Mouse (Mus musculus): ENCODE data around the gene Dnhd1. TPM values are rescaled to one million over a fixed set of nuclear protein-coding genes. Genes with fewer than 3 reads are reported as not detected.
"Not testable (repeated sequence)": the region's sequence is repeated elsewhere in the genome, so short reads cannot be mapped to it uniquely, and the experiment has no call there.

The Dnhd1 gene
- polyA plus RNA-seq, 1 experiment from 2014 or later = 1.0 TPM

DNA sequence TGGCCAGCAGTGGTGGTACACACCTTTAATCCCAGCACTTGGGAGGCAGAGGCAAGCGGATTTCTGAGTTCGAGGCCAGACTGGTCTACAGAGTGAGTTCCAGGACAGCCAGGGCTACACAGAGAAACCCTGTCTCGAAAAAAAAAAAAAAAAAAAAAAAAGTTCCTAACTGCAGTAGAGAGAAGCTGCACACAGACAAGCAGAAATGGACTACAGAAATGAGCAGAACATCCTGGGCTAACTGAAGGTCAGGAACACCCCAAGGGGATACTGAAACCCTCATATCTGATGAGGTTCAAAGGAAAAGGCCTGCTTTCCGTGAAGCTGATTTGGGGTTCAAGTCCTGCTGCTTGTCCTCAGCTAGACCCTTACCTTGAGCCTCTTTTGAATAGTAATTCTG, 84.8 kb downstream of the Dnhd1 start:
- H3K9me3 ChIP-seq (ENCODE audit: control insufficient read depth, low read length); H3K27me3 ChIP-seq (replicated peaks; ENCODE audit: control insufficient read depth, insufficient read depth, low read length); ATAC-seq; H3K27ac ChIP-seq (ENCODE audit: low read length): not testable (repeated sequence)
- Histone ChIP-seq H3K4me3 (replicated peaks; ENCODE audit: low read length) (peak overlapping the region; percentile 83), H3K9ac (replicated peaks; ENCODE audit: low read depth, low read length) (peak overlapping the region; percentile 85; the same call in 1 of the 2 replicates), H3K4me2 (ENCODE audit: low read length) (peak overlapping the region; percentile 87), H3K36me3 (ENCODE audit: control insufficient read depth, insufficient read depth) (peaks cover 15% of the 10 kb centered on the region), H3K4me1 (replicated peaks; ENCODE audit: control insufficient read depth, insufficient read depth, low read length) (peaks cover 22% of the 10 kb centered on the region)
- WGBS = 53% methylated on average over 4 of the region's 4 CpGs

DNA sequence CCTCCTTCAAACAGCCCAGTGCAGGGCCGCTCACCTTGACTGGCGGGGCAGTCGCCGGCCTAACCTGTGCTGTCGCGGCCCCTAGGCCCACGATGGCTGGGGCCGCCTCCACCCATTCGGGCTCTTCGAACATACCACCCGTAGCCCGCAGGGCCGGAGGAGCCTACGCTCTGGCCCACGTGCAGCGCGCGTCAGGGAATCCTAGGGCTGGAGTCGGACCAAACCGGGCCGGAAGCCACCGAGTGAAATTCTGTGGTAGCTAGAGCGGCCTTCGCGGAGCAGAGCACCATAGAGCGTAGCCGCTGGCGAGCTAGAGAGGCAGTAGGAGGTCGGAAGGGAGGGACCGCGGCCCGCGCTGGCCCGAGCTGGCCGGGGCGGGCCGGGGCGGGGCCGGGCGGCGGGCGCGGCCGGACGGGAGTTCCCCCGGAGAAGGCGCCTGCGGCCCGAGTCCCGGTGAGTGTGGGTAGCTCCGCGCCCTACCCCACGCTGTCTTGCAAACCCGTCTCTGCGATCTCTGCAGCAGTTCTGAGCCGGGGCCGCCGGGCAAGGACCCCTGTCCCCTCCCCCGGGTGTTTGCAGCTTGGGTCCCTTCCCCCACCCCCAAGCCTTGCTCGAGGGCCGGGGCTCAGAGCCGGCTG, 85.8 kb downstream of the Dnhd1 start, which contains the start of gene Ilk:
Gene Ilk (plus strand): TSS at position 329 of the 638 bp plus-strand sequence.
- H3K36me3 ChIP-seq (ENCODE audit: control insufficient read depth, insufficient read depth) = peaks cover 15% of the 10 kb centered on the region
- peaks cover 22% of the 10 kb centered on the region for H3K4me1 ChIP-seq (replicated peaks; ENCODE audit: control insufficient read depth, insufficient read depth, low read length)
- H3K9ac ChIP-seq (replicated peaks; ENCODE audit: low read depth, low read length) = peak within 1 kb of the TSS; percentile 85
- H3K9me3 ChIP-seq (ENCODE audit: control insufficient read depth, low read length) = no peaks in the 10 kb centered on the region
- WGBS = under 1% methylated on average over 59 of the region's 62 CpGs
- H3K27ac ChIP-seq (ENCODE audit: low read length) = peak within 1 kb of the TSS; percentile 62
- no peaks in the 10 kb centered on the region for H3K27me3 ChIP-seq (replicated peaks; ENCODE audit: control insufficient read depth, insufficient read depth, low read length)
- H3K4me2 ChIP-seq (ENCODE audit: low read length) = peak within 1 kb of the TSS; percentile 87
- ATAC-seq = peak; percentile 98
- peak within 1 kb of the TSS; percentile 83 for H3K4me3 ChIP-seq (replicated peaks; ENCODE audit: low read length)

DNA sequence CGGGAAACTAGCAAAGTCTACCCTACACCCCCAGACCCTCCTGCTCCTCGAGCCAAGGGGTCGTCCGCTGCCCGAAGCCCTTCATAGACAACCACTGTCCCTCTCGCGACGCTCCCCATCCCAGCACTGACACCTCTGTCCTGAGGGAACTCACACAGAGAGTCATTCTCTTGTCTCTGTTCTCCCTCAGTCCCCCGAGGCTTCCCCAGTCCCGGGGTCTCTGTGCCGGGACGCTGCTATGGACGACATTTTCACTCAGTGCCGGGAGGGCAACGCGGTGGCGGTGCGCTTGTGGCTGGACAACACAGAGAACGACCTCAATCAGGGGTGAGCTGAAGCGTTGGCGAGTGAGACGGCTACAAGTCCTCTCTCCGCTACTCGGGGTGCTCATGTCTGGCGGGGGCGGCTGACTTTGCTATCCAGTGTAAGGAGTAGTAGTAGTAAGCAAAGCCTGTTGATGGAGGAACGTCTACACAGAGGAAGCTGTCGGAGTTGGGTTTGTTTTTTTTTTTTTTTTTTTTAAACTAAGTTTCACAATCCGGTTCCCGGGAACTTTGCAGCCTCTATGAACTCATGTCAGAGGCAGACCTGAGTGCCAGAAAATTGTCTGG, 86.4 kb downstream of the Dnhd1 start, which contains the start of gene Rrp8:
Gene Rrp8 (minus strand): TSS at position 475 of the 611 bp plus-strand sequence.
- Histone ChIP-seq H3K4me2 (ENCODE audit: low read length) (peak within 1 kb of the TSS; percentile 87), H3K36me3 (ENCODE audit: control insufficient read depth, insufficient read depth) (peaks cover 11% of the 10 kb centered on the region), H3K4me3 (replicated peaks; ENCODE audit: low read length) (peak within 1 kb of the TSS; percentile 83), H3K27me3 (replicated peaks; ENCODE audit: control insufficient read depth, insufficient read depth, low read length) (no peaks in the 10 kb centered on the region), H3K9me3 (ENCODE audit: control insufficient read depth, low read length) (no peaks in the 10 kb centered on the region), H3K4me1 (replicated peaks; ENCODE audit: control insufficient read depth, insufficient read depth, low read length) (peaks cover 22% of the 10 kb centered on the region), H3K9ac (replicated peaks; ENCODE audit: low read depth, low read length) (peak within 1 kb of the TSS; percentile 85), H3K27ac (ENCODE audit: low read length) (peak within 1 kb of the TSS; percentile 62)
- under 1% methylated on average over 30 of the region's 30 CpGs for WGBS
- peak; percentile 5; the same call in 1 of the 2 replicates for ATAC-seq

DNA sequence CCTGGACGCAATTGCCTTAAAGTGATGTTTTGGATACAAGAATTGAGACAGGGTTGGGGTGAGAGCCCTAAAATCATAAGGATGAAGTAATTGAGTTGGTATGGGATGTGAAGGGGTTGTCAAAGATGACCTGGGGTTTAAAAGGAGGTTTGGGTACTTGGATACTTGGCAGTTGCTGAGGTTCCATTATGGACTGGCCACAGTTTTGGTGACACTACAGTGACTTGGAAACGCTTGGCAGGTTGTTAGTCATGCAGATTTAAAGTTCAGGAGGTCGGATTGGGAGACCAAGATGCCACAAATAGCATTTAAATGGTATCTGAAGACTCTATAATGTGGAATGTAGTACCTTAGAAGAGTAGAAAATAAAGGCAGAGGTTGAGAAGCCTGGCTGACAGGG, 87.0 kb downstream of the Dnhd1 start:
- no peak overlapping the region; the same call in 1 of the 2 replicates for H3K9ac ChIP-seq (replicated peaks; ENCODE audit: low read depth, low read length)
- ATAC-seq = no peak
- WGBS = 36% methylated on average over 3 of the region's 3 CpGs

DNA sequence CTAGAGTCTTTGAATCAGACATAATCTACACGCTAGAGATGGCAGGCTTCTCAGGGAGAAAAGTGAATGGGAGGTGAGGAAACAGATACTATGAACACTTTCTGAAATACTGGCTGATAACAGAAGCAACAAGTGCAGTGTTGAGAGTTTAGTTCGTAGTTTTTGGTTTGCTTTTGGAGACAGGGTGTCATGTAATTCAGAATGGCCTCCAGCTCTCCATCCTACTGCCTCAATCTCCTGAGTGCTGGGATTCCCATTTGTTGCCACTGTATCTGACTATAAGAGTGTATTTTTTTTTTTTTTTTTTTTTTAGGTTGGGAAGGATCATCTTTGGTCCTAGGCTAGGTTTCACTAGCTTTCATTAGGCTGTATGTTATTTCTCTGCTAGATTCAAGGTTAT, 87.7 kb downstream of the Dnhd1 start:
- 93% methylated on average over 2 of the region's 2 CpGs for WGBS

More for the DNA sequence above, 87.0 kb downstream of the Dnhd1 start:
- Histone ChIP-seq H3K27ac (ENCODE audit: low read length) (no peak overlapping the region), H3K9me3 (ENCODE audit: control insufficient read depth, low read length) (no peaks in the 10 kb centered on the region), H3K27me3 (replicated peaks; ENCODE audit: control insufficient read depth, insufficient read depth, low read length) (no peaks in the 10 kb centered on the region), H3K4me3 (replicated peaks; ENCODE audit: low read length) (peak overlapping the region; percentile 83), H3K4me1 (replicated peaks; ENCODE audit: control insufficient read depth, insufficient read depth, low read length) (peaks cover 22% of the 10 kb centered on the region), H3K36me3 (ENCODE audit: control insufficient read depth, insufficient read depth) (peaks cover 8% of the 10 kb centered on the region; the same call in 1 of the 2 replicates), H3K4me2 (ENCODE audit: low read length) (peak overlapping the region; percentile 87)

DNA sequence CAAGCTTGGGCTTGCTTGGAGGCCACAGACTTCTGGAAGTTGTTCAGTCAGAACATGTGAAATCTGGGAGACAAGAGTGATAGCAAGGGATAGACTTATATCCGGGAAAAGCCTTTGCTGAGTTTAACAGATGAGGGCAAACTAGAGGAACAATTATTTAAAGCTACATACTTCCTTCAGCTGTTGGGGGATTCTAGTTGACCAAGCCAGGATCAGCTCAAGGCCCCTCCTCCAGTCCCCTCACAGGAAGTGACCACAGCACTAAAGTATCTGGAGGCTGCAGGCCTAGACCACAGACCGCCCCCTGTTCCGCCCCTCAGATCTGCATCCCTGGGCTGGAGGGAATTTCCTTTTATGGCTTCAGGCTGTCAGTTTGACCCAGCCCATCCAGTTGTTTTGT, 88.3 kb downstream of the Dnhd1 start:
- WGBS = 39% methylated on average over 3 of the region's 3 CpGs
- Histone ChIP-seq H3K9ac (replicated peaks; ENCODE audit: low read depth, low read length) (no peak overlapping the region), H3K4me2 (ENCODE audit: low read length) (no peak overlapping the region), H3K36me3 (ENCODE audit: control insufficient read depth, insufficient read depth) (peaks cover 5% of the 10 kb centered on the region; the same call in 1 of the 2 replicates), H3K27ac (ENCODE audit: low read length) (peak overlapping the region; percentile 4; the same call in 1 of the 2 replicates), H3K4me3 (replicated peaks; ENCODE audit: low read length) (no peak overlapping the region), H3K27me3 (replicated peaks; ENCODE audit: control insufficient read depth, insufficient read depth, low read length) (no peaks in the 10 kb centered on the region), H3K9me3 (ENCODE audit: control insufficient read depth, low read length) (no peaks in the 10 kb centered on the region), H3K4me1 (replicated peaks; ENCODE audit: control insufficient read depth, insufficient read depth, low read length) (peaks cover 29% of the 10 kb centered on the region)
- no peak for ATAC-seq

More for the DNA sequence above, 87.7 kb downstream of the Dnhd1 start:
- Histone ChIP-seq H3K27ac (ENCODE audit: low read length) (no peak overlapping the region), H3K4me1 (replicated peaks; ENCODE audit: control insufficient read depth, insufficient read depth, low read length) (peaks cover 25% of the 10 kb centered on the region), H3K27me3 (replicated peaks; ENCODE audit: control insufficient read depth, insufficient read depth, low read length) (no peaks in the 10 kb centered on the region), H3K9me3 (ENCODE audit: control insufficient read depth, low read length) (no peaks in the 10 kb centered on the region), H3K36me3 (ENCODE audit: control insufficient read depth, insufficient read depth) (peaks cover 6% of the 10 kb centered on the region; the same call in 1 of the 2 replicates), H3K9ac (replicated peaks; ENCODE audit: low read depth, low read length) (no peak overlapping the region), H3K4me2 (ENCODE audit: low read length) (no peak overlapping the region), H3K4me3 (replicated peaks; ENCODE audit: low read length) (no peak overlapping the region)
- ATAC-seq = no peak

DNA sequence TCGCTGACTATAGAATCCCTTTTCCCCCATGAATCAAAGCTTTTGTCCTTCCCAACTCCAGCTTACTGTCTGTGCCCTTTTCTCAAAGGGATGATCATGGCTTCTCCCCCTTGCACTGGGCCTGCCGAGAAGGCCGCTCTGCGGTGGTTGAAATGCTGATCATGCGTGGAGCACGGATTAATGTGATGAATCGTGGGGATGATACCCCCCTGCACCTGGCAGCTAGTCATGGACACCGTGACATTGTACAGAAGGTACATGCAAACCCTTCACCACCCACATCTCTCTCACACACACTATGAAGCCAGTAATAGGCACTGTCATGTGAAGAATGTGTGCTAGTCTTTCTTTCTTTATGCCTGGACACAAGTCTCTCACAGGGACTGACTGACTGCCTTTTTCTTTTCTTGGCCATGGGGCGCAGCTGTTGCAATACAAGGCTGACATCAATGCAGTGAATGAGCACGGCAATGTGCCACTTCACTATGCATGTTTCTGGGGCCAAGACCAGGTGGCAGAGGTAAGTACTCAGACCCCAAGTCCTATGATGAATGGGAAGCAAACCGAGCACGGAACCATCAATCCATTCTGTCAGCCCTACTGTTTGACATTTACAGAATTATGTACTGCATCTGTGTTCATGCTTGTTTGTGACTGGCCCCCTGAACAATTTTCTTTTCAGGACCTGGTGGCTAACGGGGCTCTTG, 89.6 kb downstream of the Dnhd1 start:
- no peaks in the 10 kb centered on the region for H3K9me3 ChIP-seq (ENCODE audit: control insufficient read depth, low read length)
- H3K27me3 ChIP-seq (replicated peaks; ENCODE audit: control insufficient read depth, insufficient read depth, low read length) = no peaks in the 10 kb centered on the region
- no peak overlapping the region for H3K9ac ChIP-seq (replicated peaks; ENCODE audit: low read depth, low read length)
- no peak for ATAC-seq
- no peak overlapping the region for H3K4me2 ChIP-seq (ENCODE audit: low read length)
- 88% methylated on average over 13 of the region's 13 CpGs for WGBS
- no peak overlapping the region for H3K27ac ChIP-seq (ENCODE audit: low read length)
- H3K4me3 ChIP-seq (replicated peaks; ENCODE audit: low read length) = no peak overlapping the region
- peaks cover 28% of the 10 kb centered on the region for H3K4me1 ChIP-seq (replicated peaks; ENCODE audit: control insufficient read depth, insufficient read depth, low read length)
- H3K36me3 ChIP-seq (ENCODE audit: control insufficient read depth, insufficient read depth) = 0 out of 2 replicates have a peak, but pooled peaks cover 2% of the 10 kb centered on the region

DNA sequence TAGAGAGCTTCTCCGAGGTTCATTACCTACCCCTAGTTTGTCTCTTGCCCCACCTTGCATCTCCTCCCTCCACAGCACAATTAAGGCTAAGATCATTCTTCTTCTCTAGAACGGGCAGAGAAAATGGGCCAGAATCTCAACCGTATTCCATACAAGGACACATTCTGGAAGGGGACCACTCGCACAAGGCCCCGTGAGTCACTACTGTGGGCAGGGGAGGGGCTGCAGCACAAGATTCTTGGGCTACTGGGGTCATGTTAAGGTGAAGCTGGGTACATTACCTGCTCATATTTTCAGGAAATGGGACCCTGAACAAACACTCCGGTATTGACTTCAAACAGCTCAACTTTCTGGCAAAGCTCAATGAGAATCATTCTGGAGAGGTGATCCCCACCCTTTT, 90.2 kb downstream of the Dnhd1 start:
- ATAC-seq = no peak
- Histone ChIP-seq H3K9ac (replicated peaks; ENCODE audit: low read depth, low read length) (no peak overlapping the region), H3K27me3 (replicated peaks; ENCODE audit: control insufficient read depth, insufficient read depth, low read length) (no peaks in the 10 kb centered on the region), H3K9me3 (ENCODE audit: control insufficient read depth, low read length) (no peaks in the 10 kb centered on the region), H3K4me3 (replicated peaks; ENCODE audit: low read length) (no peak overlapping the region), H3K4me1 (replicated peaks; ENCODE audit: control insufficient read depth, insufficient read depth, low read length) (peaks cover 22% of the 10 kb centered on the region), H3K27ac (ENCODE audit: low read length) (no peak overlapping the region), H3K36me3 (ENCODE audit: control insufficient read depth, insufficient read depth) (0 out of 2 replicates have a peak, but pooled peaks cover 2% of the 10 kb centered on the region), H3K4me2 (ENCODE audit: low read length) (no peak overlapping the region)
- 81% methylated on average over 6 of the region's 6 CpGs for WGBS

DNA sequence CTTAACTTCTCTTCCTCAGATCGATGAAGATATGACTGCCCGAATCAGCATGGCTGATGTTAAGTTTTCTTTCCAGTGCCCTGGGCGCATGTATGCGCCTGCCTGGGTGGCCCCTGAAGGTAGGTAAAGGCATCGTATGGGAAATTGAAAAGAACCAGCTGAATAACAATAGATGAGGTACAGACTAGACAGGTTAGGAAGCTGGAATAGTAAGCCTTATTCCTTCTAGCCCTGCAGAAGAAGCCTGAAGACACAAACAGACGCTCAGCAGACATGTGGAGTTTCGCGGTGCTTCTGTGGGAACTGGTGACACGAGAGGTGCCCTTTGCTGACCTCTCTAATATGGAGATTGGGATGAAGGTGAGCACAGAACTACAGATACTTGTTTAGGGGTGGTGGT, 91.4 kb downstream of the Dnhd1 start:
- ATAC-seq = no peak
- no peak overlapping the region for H3K27ac ChIP-seq (ENCODE audit: low read length)
- 92% methylated on average over 9 of the region's 9 CpGs for WGBS
- no peaks in the 10 kb centered on the region for H3K27me3 ChIP-seq (replicated peaks; ENCODE audit: control insufficient read depth, insufficient read depth, low read length)
- 0 out of 2 replicates have a peak, but pooled peaks cover 4% of the 10 kb centered on the region for H3K36me3 ChIP-seq (ENCODE audit: control insufficient read depth, insufficient read depth)
- peaks cover 22% of the 10 kb centered on the region for H3K4me1 ChIP-seq (replicated peaks; ENCODE audit: control insufficient read depth, insufficient read depth, low read length)
- no peak overlapping the region for H3K9ac ChIP-seq (replicated peaks; ENCODE audit: low read depth, low read length)
- H3K4me3 ChIP-seq (replicated peaks; ENCODE audit: low read length) = no peak overlapping the region
- H3K9me3 ChIP-seq (ENCODE audit: control insufficient read depth, low read length) = no peaks in the 10 kb centered on the region
- no peak overlapping the region for H3K4me2 ChIP-seq (ENCODE audit: low read length)

Measured in forebrain, embryonic 16.5 days (tissue).